Mouse (Mus musculus) lung, adult 2 months (tissue): ENCODE measurements around the gene Hist1h1b.

Source experiments
- CTCF ChIP-seq: fragments of 200-500 bp; IDR thresholded peaks from 2 replicates; pipeline ENCODE4 v1.5.1; 2011; ENCODE audit warnings: mild to moderate bottlenecking, low read length, control low read depth; ENCODE audit not compliant: insufficient read depth
- POLR2A ChIP-seq: fragments of 200-500 bp; IDR thresholded peaks from 2 replicates; pipeline ENCODE4 v1.6.1; 2011; ENCODE audit warnings: low read depth, mild to moderate bottlenecking, control low read depth, low read length, borderline replicate concordance; ENCODE audit errors: extremely low read depth

DNA sequence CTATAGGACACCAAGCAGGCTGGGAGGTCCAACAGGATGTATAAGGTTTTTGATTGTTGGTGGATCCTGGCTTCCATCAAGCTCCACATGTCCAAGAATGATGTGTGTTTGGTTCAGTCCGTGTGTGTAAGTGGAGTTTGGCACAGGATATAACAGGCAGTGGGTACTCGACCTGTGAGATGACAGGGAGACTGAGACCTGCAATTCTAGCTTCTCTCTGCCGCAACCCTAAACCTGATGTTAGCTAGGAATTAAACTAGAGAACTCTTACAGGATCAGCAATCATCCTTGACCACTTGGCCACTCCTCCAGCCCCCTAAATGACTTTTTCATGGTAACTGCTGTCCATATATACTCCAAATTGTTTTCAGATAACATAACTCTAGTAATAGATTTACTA lies 28.1 kb downstream of the Hist1h1b start:
- TF ChIP-seq POLR2A (no peak), CTCF (no peak)
